Mouse (Mus musculus) bone marrow, adult 2 months (tissue): ENCODE data around the gene Otop3.

Source experiments
- CTCF ChIP-seq: fragments of 200-500 bp; IDR thresholded peaks from 2 replicates; pipeline ENCODE4 v1.5.1; 2011; ENCODE audit warnings: low read length, control low read depth; ENCODE audit not compliant: control insufficient read depth, insufficient read depth
- POLR2A ChIP-seq: fragments of 200-500 bp; IDR thresholded peaks from 2 replicates; pipeline ENCODE4 v1.6.1; 2011; ENCODE audit warnings: low read depth, mild to moderate bottlenecking, control low read depth, low read length, borderline replicate concordance; ENCODE audit not compliant: control insufficient read depth

- TF ChIP-seq POLR2A (no peak), CTCF (no peak)
Observed at GRCm38 (mm10) chr11:115370368-115370767, 35.8 kb downstream of the Otop3 start.
